Mouse (Mus musculus) MEL (cell line): ENCODE measurements around the gene Drosha. TPM values are rescaled to one million over a fixed set of nuclear protein-coding genes. Genes with fewer than 3 reads are reported as not detected.

ENCODE experiments used
- DNase-seq: peaks from one replicate; pipeline ENCODE4 v3.0.0; 2011; ENCODE audit warnings: low read depth, low spot score
- H3K27ac ChIP-seq: 2 replicates; pipeline ENCODE4 v1.5.1; 2012; ENCODE audit warnings: low read depth, mild to moderate bottlenecking, control low read depth, low read length, moderate library complexity; ENCODE audit not compliant: control insufficient read depth
- H3K27me3 ChIP-seq, 2 experiments: fragments of 150-350 bp in 1 of 2; sonication (generic) in 1 of 2; 2 replicates each; pipeline ENCODE4 v1.6.1; 2012; ENCODE audit warnings: low read length in 2 of 2, mild to moderate bottlenecking in 2 of 2, improper control_type of control experiment in 1 of 2, moderate library complexity in 1 of 2; ENCODE audit not compliant: insufficient read depth in 2 of 2, control insufficient read depth in 1 of 2
- H3K36me3 ChIP-seq, 2 experiments: 2 replicates each; pipeline ENCODE4 v1.6.1; 2012 to 2014; ENCODE audit warnings: low read length in 2 of 2, improper control_type of control experiment in 1 of 2, inconsistent platforms in 1 of 2, mild to moderate bottlenecking in 1 of 2; ENCODE audit not compliant: insufficient read depth in 2 of 2, control insufficient read depth in 1 of 2
- H3K4me1 ChIP-seq, 2 experiments: fragments of 150-350 bp in 1 of 2; sonication (generic) in 1 of 2; 2 replicates each; pipeline ENCODE4 v1.6.1; 2012; ENCODE audit warnings: low read length in 2 of 2, improper control_type of control experiment in 1 of 2, mild to moderate bottlenecking in 1 of 2; ENCODE audit not compliant: insufficient read depth in 2 of 2, control insufficient read depth in 1 of 2
- H3K4me3 ChIP-seq, 2 experiments: fragments of 150-350 bp in 1 of 2; sonication (generic) in 1 of 2; 2 replicates each; pipeline ENCODE4 v1.5.1; 2012; ENCODE audit warnings: low read depth in 2 of 2, low read length in 2 of 2, mild to moderate bottlenecking in 2 of 2, moderate library complexity in 2 of 2, control low read depth in 1 of 2, improper control_type of control experiment in 1 of 2; ENCODE audit not compliant: control insufficient read depth in 1 of 2, insufficient read depth in 1 of 2
- H3K79me2 ChIP-seq: 2 replicates; pipeline ENCODE4 v1.6.1; 2012; ENCODE audit warnings: mild to moderate bottlenecking, low read length, moderate library complexity; ENCODE audit not compliant: control insufficient read depth, poor library complexity, insufficient read depth
- H3K9ac ChIP-seq: 2 replicates; pipeline ENCODE4 v1.6.1; 2012; ENCODE audit warnings: low read depth, mild to moderate bottlenecking, control low read depth, low read length, moderate library complexity; ENCODE audit not compliant: control insufficient read depth, poor library complexity, severe bottlenecking
- H3K9me3 ChIP-seq: fragments of 150-350 bp; sonication (generic); replicated peaks from 2 replicates; pipeline ENCODE4 v1.6.1; 2012; ENCODE audit warnings: mild to moderate bottlenecking, low read length, improper control_type of control experiment, moderate library complexity; ENCODE audit not compliant: insufficient read depth
- BHLHE40 ChIP-seq: IDR thresholded peaks from 2 replicates; pipeline ENCODE4 v1.6.1; 2012; ENCODE audit warnings: low read depth, mild to moderate bottlenecking, inconsistent platforms, low read length, improper control_type of control experiment, borderline replicate concordance
- CHD1 ChIP-seq: IDR thresholded peaks from 2 replicates; pipeline ENCODE4 v1.6.1; 2012; ENCODE audit warnings: low read depth, mild to moderate bottlenecking, inconsistent platforms, low read length, improper control_type of control experiment
- EP300 ChIP-seq, 2 experiments: IDR thresholded peaks; 2 replicates each; pipeline ENCODE4 v1.6.1; 2011; ENCODE audit warnings: improper control_type of control experiment in 2 of 2, low read length in 2 of 2, low read depth in 1 of 2, mild to moderate bottlenecking in 1 of 2
- KAT2A ChIP-seq: conservative IDR thresholded peaks from 2 replicates; pipeline ENCODE4 v1.6.1; 2012; ENCODE audit warnings: low read depth, low read length, improper control_type of control experiment, inconsistent platforms
- MAX ChIP-seq: IDR thresholded peaks from 2 replicates; pipeline ENCODE4 v1.6.1; 2011; ENCODE audit warnings: low read length, improper control_type of control experiment
- POLR2A ChIP-seq, 2 experiments: IDR thresholded peaks; 2 replicates each; pipeline ENCODE4 v1.6.1; 2011 to 2012; ENCODE audit warnings: low read length in 2 of 2, mild to moderate bottlenecking in 2 of 2, control low read depth in 1 of 2, improper control_type of control experiment in 1 of 2, low read depth in 1 of 2, moderate library complexity in 1 of 2; ENCODE audit not compliant: control insufficient read depth in 1 of 2, insufficient read depth in 1 of 2, poor library complexity in 1 of 2
- RAD21 ChIP-seq: IDR thresholded peaks from 2 replicates; pipeline ENCODE4 v1.6.1; 2011; ENCODE audit warnings: mild to moderate bottlenecking, low read depth, low read length, improper control_type of control experiment
- RCOR1 ChIP-seq: IDR thresholded peaks from 2 replicates; pipeline ENCODE4 v1.6.1; 2012; ENCODE audit warnings: low read depth, mild to moderate bottlenecking, inconsistent platforms, low read length, improper control_type of control experiment
- SMC3 ChIP-seq: IDR thresholded peaks from 2 replicates; pipeline ENCODE4 v1.6.1; 2011; ENCODE audit warnings: low read depth, low read length, improper control_type of control experiment
- TCF12 ChIP-seq: IDR thresholded peaks from 2 replicates; pipeline ENCODE4 v1.6.1; 2014; ENCODE audit warnings: low read depth, mild to moderate bottlenecking, inconsistent platforms, low read length, improper control_type of control experiment, moderate library complexity
- USF1 ChIP-seq: IDR thresholded peaks from 2 replicates; pipeline ENCODE4 v1.6.1; 2014; ENCODE audit warnings: low read depth, mild to moderate bottlenecking, inconsistent platforms, low read length, improper control_type of control experiment, moderate library complexity
- USF2 ChIP-seq, 2 experiments: IDR thresholded peaks; 2 replicates each; pipeline ENCODE4 v1.6.1; 2011 to 2012; ENCODE audit warnings: improper control_type of control experiment in 2 of 2, low read length in 2 of 2, borderline replicate concordance in 1 of 2, inconsistent platforms in 1 of 2, low read depth in 1 of 2, mild to moderate bottlenecking in 1 of 2; ENCODE audit not compliant: insufficient read depth in 1 of 2
- ZC3H11A ChIP-seq: IDR thresholded peaks from 2 replicates; pipeline ENCODE4 v1.6.1; 2012; ENCODE audit warnings: low read depth, mild to moderate bottlenecking, inconsistent platforms, low read length, improper control_type of control experiment
- ZNF384 ChIP-seq: IDR thresholded peaks from 2 replicates; pipeline ENCODE4 v1.6.1; 2012; ENCODE audit warnings: low read depth, mild to moderate bottlenecking, inconsistent platforms, low read length, improper control_type of control experiment
- polyA plus RNA-seq, 2 experiments: library from polyadenylated mRNA; stranded (reverse) in 1 of 2; unstranded in 1 of 2; fragments of >175 nt in 1 of 2; fragments of >200 nt in 1 of 2; gene quantifications; 2 replicates each; pipeline versions ENCODE4 v1.2.1 to v1.2.4; 2012; ENCODE audit warnings: low replicate concordance in 2 of 2, low read depth in 1 of 2; ENCODE audit not compliant: insufficient read length in 2 of 2, insufficient read depth in 1 of 2, missing spikeins in 1 of 2
- total RNA-seq: library from RNA; depleted of rRNA; stranded (reverse); fragments of 300-350 nt; gene quantifications from 2 replicates; pipeline ENCODE4 v1.2.3, GENCODE M21; 2012

Gene Drosha
- total and polyA plus RNA-seq, 3 experiments = 43.3 to 482 (median 96.9) TPM

- H3K36me3 ChIP-seq = peaks cover 6 to 28% of the 10 kb centered on the region in 2 experiments
- H3K9me3 ChIP-seq = no peaks in the 10 kb centered on the region
- no peak overlapping the region for H3K9ac ChIP-seq
- TF ChIP-seq RAD21 (peak; percentile 22), CHD1 (no peak)
- no peaks in the 10 kb centered on the region for H3K79me2 ChIP-seq
- H3K27me3 ChIP-seq = no peaks in the 10 kb centered on the region
- DNase-seq = no peak
- no peak overlapping the region for H3K4me3 ChIP-seq
- no peak overlapping the region for H3K27ac ChIP-seq
- peaks cover 0 to 5% of the 10 kb centered on the region in 2 experiments; a peak in 1 of 4 replicates for H3K4me1 ChIP-seq
These were observed 39.1 kb downstream of the Drosha start for GRCm38 (mm10) chr15:12863669-12864068.

- Histone ChIP-seq H3K4me1 (0 out of 4 replicates have a peak, but pooled peaks cover 0 to 3% of the 10 kb centered on the region in 2 experiments), H3K36me3 (peaks cover 5 to 16% of the 10 kb centered on the region in 2 experiments), H3K9ac (no peak overlapping the region), H3K79me2 (no peaks in the 10 kb centered on the region), H3K4me3 (no peak overlapping the region), H3K27ac (peak overlapping the region; percentile 19; the same call in 1 of the 2 replicates), H3K9me3 (no peaks in the 10 kb centered on the region), H3K27me3 (no peaks in the 10 kb centered on the region)
- TF ChIP-seq EP300 (IDR thresholded peaks at IDR 0.05; ENCODE audit: low read depth in 1 of 2, low read length in 2 of 2) = no peak
- TF ChIP-seq USF1 = peak; percentile 90
- TF ChIP-seq BHLHE40 = peak; percentile 48; the same call in 1 of the 2 replicates
- TF ChIP-seq USF2 (IDR thresholded peaks at IDR 0.05; ENCODE audit: borderline replicate concordance in 1 of 2, insufficient read depth in 1 of 2, low read depth in 1 of 2, low read length in 2 of 2) = peak in 1 of 2 experiments; percentile 61; a peak in 1 of 4 replicates
- DNase-seq = peak; percentile 52
These were observed 41.1 kb downstream of the Drosha start for GRCm38 (mm10) chr15:12865595-12866314.

- peaks cover 5 to 16% of the 10 kb centered on the region in 2 experiments for H3K36me3 ChIP-seq
- H3K9ac ChIP-seq = no peak overlapping the region
- no peaks in the 10 kb centered on the region for H3K79me2 ChIP-seq
- H3K27ac ChIP-seq = no peak overlapping the region
- no peaks in the 10 kb centered on the region for H3K9me3 ChIP-seq
- TF ChIP-seq ZC3H11A (no peak), KAT2A (no peak), SMC3 (no peak), TCF12 (0 out of 2 replicates have a peak, but pooled peaks have one; percentile 14), POLR2A (IDR thresholded peaks at IDR 0.05; ENCODE audit: control insufficient read depth in 1 of 2, insufficient read depth in 1 of 2, low read depth in 1 of 2, low read length in 2 of 2, poor library complexity in 1 of 2) (no peak), ZNF384 (no peak), RCOR1 (peak; percentile 87), MAX (no peak)
- TF ChIP-seq, all 39 proteins: peak for 2
- DNase-seq = no peak
- H3K4me1 ChIP-seq = 0 out of 4 replicates have a peak, but pooled peaks cover 0 to 3% of the 10 kb centered on the region in 2 experiments
- H3K27me3 ChIP-seq = no peaks in the 10 kb centered on the region
- H3K4me3 ChIP-seq = no peak overlapping the region
These were observed 42.7 kb downstream of the Drosha start for GRCm38 (mm10) chr15:12867269-12867668.
